Mouse (Mus musculus) kidney, postnatal 36 days (tissue): Measurements from ENCODE around the gene Fut8.
"Not testable (repeated sequence)": the region's sequence is repeated elsewhere in the genome, so short reads cannot be mapped to it uniquely, and the experiment has no call there.

ENCODE experiments used
- DNase-seq, 2 experiments: peaks; one replicate each; pipeline ENCODE4 v3.0.0; 2021 to 2022; ENCODE audit warnings: mixed read lengths in 2 of 2

Fut8 gene

GRCm38 (mm10) chr12:77505431-77505830 is 267.5 kb downstream of the Fut8 start:
- no peak for DNase-seq

GRCm38 (mm10) chr12:77507770-77508169 is 269.8 kb downstream of the Fut8 start:
- DNase-seq: no peak

GRCm38 (mm10) chr12:77510758-77511157 is 272.8 kb downstream of the Fut8 start:
- no peak for DNase-seq

GRCm38 (mm10) chr12:77511206-77511605 is 273.3 kb downstream of the Fut8 start:
- no peak for DNase-seq

GRCm38 (mm10) chr12:77511631-77512030 is 273.7 kb downstream of the Fut8 start:
- DNase-seq: no peak

GRCm38 (mm10) chr12:77516805-77517204 is 278.9 kb downstream of the Fut8 start:
- DNase-seq: no peak

- DNase-seq: no peak
Measured at GRCm38 (mm10) chr12:77517691-77518090, 279.8 kb downstream of the Fut8 start.

- DNase-seq: no peak
Measured at GRCm38 (mm10) chr12:77519534-77520102, 281.7 kb downstream of the Fut8 start.

- not testable (repeated sequence) for DNase-seq
Measured at GRCm38 (mm10) chr12:77524014-77524413, 286.1 kb downstream of the Fut8 start.
